Mouse (Mus musculus) thymus, adult 2 months (tissue): Measurements from ENCODE around the gene Pld1. TPM values are rescaled to one million over a fixed set of nuclear protein-coding genes. Genes with fewer than 3 reads are reported as not detected.

Experiments used
- DNase-seq: peaks from one replicate; pipeline ENCODE4 v3.0.0; 2021
- H3K27ac ChIP-seq: fragments of 200-500 bp; 2 replicates; pipeline ENCODE4 v1.5.1; 2012; ENCODE audit warnings: low read length, control low read depth; ENCODE audit not compliant: control insufficient read depth, insufficient read depth
- H3K27me3 ChIP-seq: fragments of 200-500 bp; 2 replicates; pipeline ENCODE4 v1.6.1; 2012; ENCODE audit warnings: mild to moderate bottlenecking, low read length, moderate library complexity, mixed read lengths; ENCODE audit not compliant: control insufficient read depth, insufficient read depth
- H3K36me3 ChIP-seq: fragments of 200-500 bp; 2 replicates; pipeline ENCODE4 v1.6.1; 2012; ENCODE audit warnings: mild to moderate bottlenecking, low read length, moderate library complexity; ENCODE audit not compliant: control insufficient read depth, insufficient read depth
- H3K4me1 ChIP-seq: fragments of 200-500 bp; replicated peaks from 2 replicates; pipeline ENCODE4 v1.6.1; 2012; ENCODE audit warnings: low read length; ENCODE audit not compliant: control insufficient read depth, insufficient read depth
- H3K4me3 ChIP-seq: fragments of 200-500 bp; 2 replicates; pipeline ENCODE4 v1.5.1; 2012; ENCODE audit warnings: mild to moderate bottlenecking, low read length, control low read depth, moderate library complexity; ENCODE audit not compliant: control insufficient read depth, insufficient read depth
- CTCF ChIP-seq: fragments of 200-500 bp; IDR thresholded peaks from 2 replicates; pipeline ENCODE4 v1.5.1; 2012; ENCODE audit warnings: mild to moderate bottlenecking, control low read depth, low read length, moderate library complexity, borderline replicate concordance; ENCODE audit not compliant: control insufficient read depth, poor library complexity, insufficient read depth; ENCODE audit errors: extremely low read depth
- POLR2A ChIP-seq: fragments of 200-500 bp; IDR thresholded peaks from 2 replicates; pipeline ENCODE4 v1.6.1; 2012; ENCODE audit warnings: mild to moderate bottlenecking, low read length, control low read depth, moderate library complexity; ENCODE audit not compliant: control insufficient read depth, poor library complexity, insufficient read depth; ENCODE audit errors: extremely low read depth
- WGBS: fragments of 180-500 bp; shearing (Covaris S2); methylation state at CpG from one replicate; pipeline ENCODE4 v1.1.7; 2018; 5-methylcytosine and 5-hydroxymethylcytosine counted together
- polyA plus RNA-seq: library from polyadenylated mRNA; depleted of rRNA; stranded (reverse); fragments of >200 nt; gene quantifications from 2 replicates; pipeline ENCODE4 v1.2.3, GENCODE M21; 2012

The Pld1 gene
- polyA plus RNA-seq, 1 experiment: 3.2 TPM

DNA sequence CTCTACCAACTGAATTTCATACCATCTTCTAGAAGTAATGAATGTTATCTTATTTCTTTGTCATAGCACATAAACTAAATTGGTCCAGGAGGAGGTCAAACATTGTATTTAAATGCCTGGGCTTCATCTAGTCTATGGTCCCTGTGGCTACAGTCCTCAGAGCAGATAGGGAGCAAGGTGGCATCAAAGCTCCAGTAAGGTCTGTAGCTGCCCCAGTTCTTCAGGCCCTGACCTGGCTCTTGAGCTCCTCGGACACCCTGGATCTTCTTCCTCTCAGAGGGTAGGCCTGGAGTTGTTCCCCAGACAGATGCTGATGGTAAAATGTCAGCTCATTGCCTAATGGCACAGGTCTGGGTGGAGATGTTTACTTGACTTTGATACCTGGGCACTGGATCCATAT, 17.5 kb downstream of the Pld1 start:
- Histone ChIP-seq H3K4me3 (no peak overlapping the region), H3K27ac (no peak overlapping the region), H3K36me3 (no peaks in the 10 kb centered on the region), H3K4me1 (no peaks in the 10 kb centered on the region), H3K27me3 (no peaks in the 10 kb centered on the region)
- DNase-seq: no peak
- WGBS: 100% methylated on average over 1 of the region's 1 CpGs
- TF ChIP-seq CTCF (no peak), POLR2A (no peak)

DNA sequence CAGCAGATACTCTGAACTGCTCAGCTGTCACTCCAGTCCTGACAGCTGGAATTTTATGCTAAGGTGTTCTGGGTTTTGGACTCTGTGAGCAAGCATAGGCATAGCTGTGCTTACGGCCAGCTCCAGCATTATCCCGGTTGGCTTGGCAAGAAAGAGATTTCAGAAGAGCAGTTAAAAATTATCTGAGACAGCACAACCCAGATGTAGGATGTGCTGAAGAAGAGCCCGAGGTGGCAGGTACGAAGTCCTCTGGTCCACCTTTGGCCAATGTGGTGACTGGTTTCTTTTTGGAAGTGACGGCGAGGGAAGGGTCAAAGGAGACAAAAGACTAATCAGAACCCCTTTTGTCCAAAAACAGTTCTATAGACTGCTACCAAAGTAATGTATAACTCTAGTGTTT, 20.7 kb downstream of the Pld1 start:
- H3K27ac ChIP-seq: no peak overlapping the region
- H3K27me3 ChIP-seq: no peaks in the 10 kb centered on the region
- TF ChIP-seq CTCF (no peak), POLR2A (no peak)
- no peaks in the 10 kb centered on the region for H3K36me3 ChIP-seq
- no peaks in the 10 kb centered on the region for H3K4me1 ChIP-seq
- H3K4me3 ChIP-seq: no peak overlapping the region
- DNase-seq: no peak
- WGBS: 96% methylated on average over 6 of the region's 6 CpGs

DNA sequence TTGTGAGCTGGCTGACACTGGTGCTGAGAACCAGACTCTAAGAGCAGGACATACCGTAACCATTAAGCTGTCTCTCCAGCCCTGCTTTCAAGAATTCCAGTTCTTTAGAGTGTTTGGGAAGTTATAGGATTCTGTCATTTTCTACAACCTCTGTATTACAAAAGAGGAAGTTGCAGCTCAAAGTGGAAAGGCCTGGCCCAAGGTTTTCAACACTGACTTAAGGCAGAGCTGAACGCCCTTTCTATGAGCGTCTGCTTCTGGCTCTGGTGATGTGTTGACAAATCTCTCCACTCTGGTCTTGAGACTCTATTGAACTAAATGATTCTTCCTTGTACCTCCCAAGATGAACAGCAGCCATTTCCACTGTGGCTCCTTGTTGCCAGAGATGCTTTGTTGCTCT, 22.7 kb downstream of the Pld1 start:
- H3K4me3 ChIP-seq: no peak overlapping the region

DNA sequence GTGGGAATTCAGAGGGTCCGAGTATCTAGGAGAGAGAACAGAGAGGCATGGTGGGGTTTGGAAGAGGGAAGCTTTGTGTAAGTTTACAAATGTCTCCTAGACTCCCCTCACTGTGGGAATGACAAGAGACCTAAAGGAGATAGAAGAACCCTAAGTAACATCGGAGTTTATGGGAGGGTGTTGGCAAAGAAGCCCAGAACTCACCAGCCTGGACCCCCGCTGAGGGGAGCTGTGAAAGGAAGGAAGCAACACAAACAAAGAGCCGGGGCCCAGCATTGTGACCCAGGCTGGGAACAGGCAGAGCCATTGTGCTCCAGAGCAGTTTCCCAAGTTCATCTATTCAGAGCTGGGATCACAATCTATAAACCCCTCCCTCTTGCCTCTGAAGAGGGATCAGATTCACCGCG, 25.3 kb downstream of the Pld1 start:
- H3K27ac ChIP-seq: no peak overlapping the region
- no peak overlapping the region for H3K4me3 ChIP-seq
- H3K27me3 ChIP-seq: no peaks in the 10 kb centered on the region
- H3K36me3 ChIP-seq: no peaks in the 10 kb centered on the region
- TF ChIP-seq POLR2A (no peak), CTCF (no peak)
- no peaks in the 10 kb centered on the region for H3K4me1 ChIP-seq
- DNase-seq: no peak
- 91% methylated on average over 6 of the region's 6 CpGs for WGBS

More for the DNA sequence above, 22.7 kb downstream of the Pld1 start:
- Histone ChIP-seq H3K27me3 (no peaks in the 10 kb centered on the region), H3K27ac (no peak overlapping the region), H3K4me1 (no peaks in the 10 kb centered on the region), H3K36me3 (no peaks in the 10 kb centered on the region)
- TF ChIP-seq CTCF (no peak), POLR2A (no peak)
- WGBS: 86% methylated on average over 3 of the region's 3 CpGs
- no peak for DNase-seq

DNA sequence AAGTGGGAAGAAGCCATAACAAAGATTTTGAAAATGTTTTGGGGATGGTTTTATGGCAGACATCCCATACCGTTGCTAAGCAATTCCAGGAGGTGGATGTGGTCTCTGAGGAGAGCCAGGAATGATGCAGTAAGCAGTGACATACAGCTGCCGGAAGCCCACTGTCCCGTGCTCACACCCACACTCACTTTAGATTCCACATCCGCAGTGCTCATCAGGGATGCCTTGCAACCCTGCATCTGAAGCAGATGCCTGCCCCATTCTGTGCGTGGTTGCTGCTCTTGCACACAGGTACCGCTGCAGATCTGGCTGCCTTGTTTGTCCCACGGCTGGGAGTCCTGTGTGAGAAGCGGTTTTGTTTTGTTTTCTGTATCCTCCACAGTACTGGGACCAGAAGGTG, 30.2 kb downstream of the Pld1 start:
- TF ChIP-seq CTCF (no peak), POLR2A (no peak)
- H3K36me3 ChIP-seq: no peaks in the 10 kb centered on the region

DNA sequence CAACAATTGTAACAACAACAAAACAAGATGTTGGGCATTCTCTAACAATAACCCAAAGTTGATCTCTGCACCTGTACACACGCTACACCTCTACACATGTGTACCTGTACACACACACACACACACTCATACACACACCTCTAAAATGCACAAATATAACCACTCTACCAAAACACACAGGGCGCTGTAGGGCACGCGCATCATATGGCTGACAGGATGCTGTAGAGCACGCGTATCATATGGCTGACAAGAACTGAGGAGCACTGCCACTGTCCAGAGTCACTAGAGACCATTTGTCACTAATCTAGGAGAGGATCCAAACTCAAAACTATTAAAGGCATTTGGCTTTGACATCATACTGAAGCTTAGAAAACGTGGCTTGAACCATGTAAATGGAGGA, 35.4 kb downstream of the Pld1 start:
- Histone ChIP-seq H3K27ac (no peak overlapping the region), H3K27me3 (no peaks in the 10 kb centered on the region), H3K4me1 (peaks cover 12% of the 10 kb centered on the region; the same call in 1 of the 2 replicates), H3K4me3 (no peak overlapping the region), H3K36me3 (no peaks in the 10 kb centered on the region)
- TF ChIP-seq CTCF (no peak), POLR2A (no peak)
- WGBS: 94% methylated on average over 7 of the region's 7 CpGs
- no peak for DNase-seq

More for the DNA sequence above, 30.2 kb downstream of the Pld1 start:
- Histone ChIP-seq H3K4me3 (no peak overlapping the region), H3K27me3 (no peaks in the 10 kb centered on the region), H3K4me1 (peaks cover 12% of the 10 kb centered on the region; the same call in 1 of the 2 replicates), H3K27ac (no peak overlapping the region)
- no peak for DNase-seq
- WGBS: 94% methylated on average over 8 of the region's 8 CpGs

DNA sequence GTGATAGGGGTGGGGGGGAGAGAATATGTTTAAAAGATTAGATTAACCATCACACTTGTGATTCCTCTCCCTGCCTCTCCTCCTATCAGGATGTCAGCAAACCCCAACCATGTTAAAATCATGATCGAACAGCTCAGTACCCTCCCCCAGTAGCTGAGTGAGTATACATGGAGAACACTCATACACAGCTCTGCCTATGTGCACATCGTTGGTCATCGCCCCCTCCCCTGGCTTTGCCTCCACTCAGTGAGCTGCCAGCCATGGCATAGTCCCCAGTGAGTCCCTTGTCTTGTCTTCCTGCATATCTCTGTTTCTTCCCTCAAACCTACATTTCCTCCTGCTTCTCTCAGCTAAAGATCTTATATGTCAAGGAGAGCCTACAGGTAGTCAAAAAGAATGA, 36.5 kb downstream of the Pld1 start:
- Histone ChIP-seq H3K36me3 (no peaks in the 10 kb centered on the region), H3K27ac (no peak overlapping the region), H3K4me1 (peaks cover 6% of the 10 kb centered on the region; the same call in 1 of the 2 replicates), H3K27me3 (no peaks in the 10 kb centered on the region), H3K4me3 (no peak overlapping the region)
- TF ChIP-seq CTCF (no peak), POLR2A (no peak)
- DNase-seq: no peak
- WGBS: 93% methylated on average over 3 of the region's 3 CpGs
